Mouse (Mus musculus) urinary bladder, adult 2 months (tissue): ENCODE results near the gene Ifnk. TPM values are rescaled to one million over a fixed set of nuclear protein-coding genes. Genes with fewer than 3 reads are reported as not detected.

ENCODE experiments used
- DNase-seq: peaks from one replicate; pipeline ENCODE4 v3.0.0; 2022; ENCODE audit warnings: low spot score
- polyA plus RNA-seq: library from polyadenylated mRNA; depleted of rRNA; stranded (reverse); fragments of >200 nt; gene quantifications from 2 replicates; pipeline ENCODE4 v1.2.3, GENCODE M21; 2012; rRNA removed

The Ifnk gene
- not detected in 2 replicates for polyA plus RNA-seq

DNA sequence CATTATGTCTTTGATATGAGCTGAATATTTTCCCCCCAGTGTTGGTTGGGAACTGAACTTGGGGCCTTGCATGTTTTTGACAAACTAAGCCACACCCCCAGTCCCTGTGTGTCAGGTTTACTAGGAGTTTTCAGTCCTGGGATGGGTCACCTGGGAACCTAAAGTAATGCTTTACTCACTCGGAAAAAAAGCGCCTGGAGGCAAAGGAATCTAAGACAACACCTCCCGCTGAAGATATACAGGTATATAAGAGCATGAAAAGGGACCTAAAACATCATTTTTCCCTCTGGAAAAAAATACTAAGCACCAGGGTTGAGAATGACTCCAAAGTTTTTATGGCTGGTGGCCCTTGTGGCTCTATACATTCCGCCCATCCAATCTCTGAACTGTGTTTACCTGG is at the start of gene Ifnk:
TSS of gene Ifnk (plus strand) at position 301 of the 400 bp plus-strand sequence.
- no peak for DNase-seq

DNA sequence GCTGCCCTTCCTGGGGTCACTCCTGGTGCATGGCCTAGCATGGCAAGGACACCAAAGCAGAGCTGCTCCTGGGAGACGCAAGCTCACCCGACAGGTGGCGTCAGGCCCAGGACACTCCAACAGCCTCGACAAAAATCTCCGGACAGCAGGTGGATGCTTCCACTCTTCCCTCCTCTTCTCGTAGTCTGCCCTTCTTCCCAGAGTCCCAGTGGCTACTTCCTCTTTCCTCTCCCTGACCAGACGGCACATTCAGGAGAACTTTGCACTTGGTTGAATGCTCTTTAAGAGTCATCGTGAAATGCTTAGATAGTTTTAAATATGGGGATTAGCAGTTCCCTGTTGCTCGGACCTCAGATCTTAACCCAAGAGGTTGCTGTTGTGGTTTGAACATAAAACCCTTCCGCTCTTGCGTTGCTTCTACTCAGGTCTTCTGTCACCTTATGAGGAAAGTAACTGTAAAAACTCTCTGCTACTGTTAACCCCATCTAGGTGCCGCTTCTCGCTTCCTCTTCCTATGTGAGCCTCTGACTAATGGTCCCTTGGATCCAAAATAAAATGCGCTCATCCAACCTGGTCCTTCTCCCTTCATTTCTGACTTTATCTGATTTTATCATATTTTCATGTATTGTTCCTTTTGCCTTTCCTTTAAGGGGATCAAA is 46.6 kb upstream of the Ifnk start:
- no peak for DNase-seq

DNA sequence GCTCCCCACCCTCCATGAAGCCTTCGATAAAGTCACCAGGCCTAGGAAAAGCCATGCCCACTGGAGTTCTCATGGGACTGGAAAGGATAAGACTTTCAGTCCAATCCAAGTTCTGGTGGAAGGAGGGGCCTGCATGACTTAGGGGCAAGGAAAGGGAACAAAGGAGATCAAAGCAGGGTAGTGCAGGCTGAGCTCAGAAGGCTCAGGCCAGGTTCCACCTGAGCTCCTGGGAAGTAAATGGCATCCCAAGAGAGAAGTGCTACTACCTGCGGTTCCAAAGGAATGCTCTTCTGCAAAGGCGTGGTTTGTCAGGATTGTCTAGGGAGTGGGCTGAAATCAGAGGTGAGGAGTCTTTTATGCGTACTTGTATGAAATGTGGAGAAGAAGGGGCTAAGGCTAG is 39.4 kb upstream of the Ifnk start:
- no peak for DNase-seq

DNA sequence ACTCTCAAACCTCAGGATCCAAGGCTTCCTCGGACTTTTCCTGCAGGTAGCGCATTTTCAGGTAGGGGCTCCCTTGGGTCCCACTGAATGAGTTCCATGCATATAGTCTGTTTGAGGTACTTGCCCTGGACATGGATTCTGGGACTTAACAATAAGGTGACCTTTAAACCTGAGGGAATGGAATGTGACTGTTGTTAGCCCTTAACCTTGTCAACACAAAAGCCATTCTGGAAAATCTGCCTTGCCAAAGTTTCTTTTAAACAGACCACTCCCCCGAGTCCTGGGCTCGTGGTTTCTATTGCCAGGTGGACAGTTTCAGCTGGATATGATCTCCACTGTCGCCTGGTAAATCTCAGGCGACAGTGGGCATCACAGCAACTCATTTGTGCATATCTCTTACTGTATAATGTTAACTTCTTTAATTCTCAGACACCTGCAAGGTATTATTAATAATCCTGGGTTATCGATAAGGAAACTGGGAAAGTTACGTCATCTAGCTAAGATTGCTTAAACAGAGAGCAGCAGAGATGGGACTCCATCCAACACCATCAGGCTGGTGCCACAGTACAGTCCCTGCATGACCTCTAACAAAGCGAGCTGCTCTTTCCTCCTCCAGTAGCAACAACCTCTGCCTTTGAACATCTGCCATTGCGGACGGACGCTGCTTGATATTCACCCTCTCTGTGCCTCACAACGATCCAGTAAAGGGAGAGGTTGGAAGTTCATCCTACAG is 38.2 kb upstream of the Ifnk start:
- no peak for DNase-seq

DNA sequence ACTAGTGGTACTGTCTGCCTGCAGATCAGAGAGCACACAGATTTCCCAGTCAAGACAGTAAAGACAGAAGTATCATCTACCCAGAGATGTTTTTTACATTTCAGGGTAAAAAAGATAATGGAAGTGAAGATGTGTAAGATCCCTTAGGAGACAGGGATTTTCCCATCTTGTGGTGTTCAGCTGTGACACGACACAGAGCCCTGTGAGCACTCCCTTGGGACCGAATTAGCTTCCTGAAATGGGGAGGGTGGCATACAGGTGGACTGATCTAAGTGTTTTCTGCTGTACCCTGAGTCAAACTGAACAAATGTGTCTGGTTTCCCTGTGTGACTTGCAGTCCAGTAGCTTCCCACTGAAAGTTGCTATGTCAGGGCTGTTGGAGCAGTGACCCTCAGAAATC is 36.9 kb upstream of the Ifnk start:
- no peak for DNase-seq

DNA sequence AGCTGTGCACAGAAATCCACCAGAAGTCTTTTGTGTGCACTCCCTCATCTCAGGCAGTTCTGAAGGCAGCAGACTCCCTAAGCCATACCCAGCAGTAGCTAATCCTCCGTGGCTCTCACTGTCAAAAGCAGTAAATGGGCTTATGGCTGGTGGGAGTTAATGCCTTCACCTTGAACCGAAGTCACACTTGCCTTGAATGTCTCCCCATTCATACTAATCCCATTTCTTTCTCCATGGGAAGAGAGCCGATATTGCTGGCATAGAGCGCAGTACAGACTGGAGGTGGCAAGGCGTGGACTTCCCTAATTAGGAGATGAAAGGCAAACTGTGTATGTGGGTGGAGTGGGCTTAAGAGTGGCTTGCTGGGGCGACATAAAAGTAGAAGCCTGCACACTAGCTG is 35.9 kb upstream of the Ifnk start:
- no peak for DNase-seq

DNA sequence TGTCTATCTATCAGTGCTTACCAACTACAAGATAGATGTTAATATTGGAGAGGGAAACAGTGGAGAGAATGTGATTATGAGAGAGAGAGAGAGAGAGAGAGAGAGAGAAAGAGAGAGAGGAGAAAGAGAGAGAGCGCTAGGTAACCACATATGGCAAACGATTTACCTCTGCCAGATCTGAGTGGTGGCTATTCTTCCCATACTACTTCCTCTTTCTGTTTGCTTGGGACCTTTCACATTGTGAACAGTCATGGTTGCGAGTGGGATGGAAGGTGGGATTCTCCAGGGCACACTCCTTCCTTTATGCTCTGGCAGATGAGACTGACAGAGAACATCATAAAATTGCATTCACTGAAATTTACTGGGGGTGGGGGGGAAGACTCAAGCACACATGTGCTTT is 34.7 kb upstream of the Ifnk start:
- DNase-seq = no peak

DNA sequence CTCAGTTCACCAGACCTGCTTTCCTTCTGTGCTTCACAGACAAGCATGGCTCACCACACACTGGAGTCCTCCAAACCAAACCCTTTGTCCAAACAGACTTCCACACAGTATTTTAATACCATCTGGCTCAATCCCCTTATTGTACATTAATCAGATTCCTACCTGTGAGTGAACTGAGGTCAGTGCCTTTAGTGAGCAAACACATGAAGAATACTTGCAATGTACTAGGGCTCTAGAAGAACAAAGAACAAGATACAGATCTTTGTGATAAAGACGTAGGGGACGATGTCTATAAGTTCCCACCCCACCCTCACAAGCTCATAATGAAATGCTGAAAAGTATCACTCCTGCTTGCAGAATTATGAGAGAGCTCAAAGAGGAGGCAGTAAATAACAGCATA is 33.0 kb upstream of the Ifnk start:
- no peak for DNase-seq

DNA sequence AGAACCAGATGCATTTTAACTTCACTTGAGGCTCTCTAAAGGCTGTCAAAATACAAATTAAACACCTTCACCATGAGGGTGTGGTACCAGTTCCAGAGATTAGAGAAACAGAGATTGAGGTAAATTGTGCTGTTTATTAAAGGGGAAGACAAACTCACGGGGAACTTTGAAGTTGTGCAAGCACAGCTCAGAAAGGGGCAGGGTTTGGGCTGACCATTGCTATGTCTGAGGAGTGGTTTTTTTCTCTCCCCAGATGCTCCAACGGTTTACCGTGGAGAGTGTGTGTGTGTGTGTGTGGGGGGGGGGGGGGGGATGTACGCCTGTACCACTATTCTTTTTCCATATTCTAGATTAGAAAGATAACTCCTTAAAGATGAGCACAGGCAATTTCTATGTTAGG is 31.7 kb upstream of the Ifnk start:
- DNase-seq = no peak

DNA sequence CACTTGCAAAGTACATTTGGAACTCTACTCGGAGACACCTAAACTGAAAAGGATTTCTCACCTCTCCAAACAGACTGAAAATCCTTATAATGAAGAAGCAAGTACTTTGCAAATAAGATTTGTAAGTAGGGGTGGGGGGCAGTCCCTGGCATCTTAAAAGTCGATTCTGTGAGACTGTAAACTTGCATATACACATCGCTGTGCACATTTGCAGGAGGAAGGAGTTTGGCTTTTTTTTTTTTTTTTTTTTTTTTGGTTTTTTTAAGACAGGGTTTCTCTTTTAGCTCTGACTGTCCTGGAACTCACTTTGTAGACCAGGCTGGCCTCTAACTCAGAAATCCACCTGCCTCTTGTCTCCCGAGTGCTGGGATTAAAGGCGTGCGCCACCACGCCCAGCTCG is 31.3 kb upstream of the Ifnk start:
- no peak for DNase-seq

DNA sequence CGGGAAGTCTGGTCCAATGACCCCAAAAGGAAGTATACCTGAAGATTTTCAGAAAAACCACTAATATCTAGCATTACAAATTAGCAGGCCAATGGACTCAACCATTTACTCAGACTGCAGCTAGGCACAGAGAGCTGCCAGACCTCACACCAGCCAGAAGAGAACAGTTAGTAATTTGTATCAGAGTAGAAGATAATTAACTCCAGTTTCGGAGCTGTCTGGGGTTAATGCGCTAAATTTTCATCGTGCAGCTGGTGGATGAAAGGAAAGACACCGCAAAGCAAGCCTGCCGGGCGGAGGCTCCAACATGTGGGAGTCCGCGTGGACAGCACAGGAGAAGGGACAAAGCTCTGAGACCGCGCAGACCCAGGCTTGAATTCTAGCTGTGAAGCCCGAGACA is 30.8 kb upstream of the Ifnk start:
- no peak for DNase-seq

DNA sequence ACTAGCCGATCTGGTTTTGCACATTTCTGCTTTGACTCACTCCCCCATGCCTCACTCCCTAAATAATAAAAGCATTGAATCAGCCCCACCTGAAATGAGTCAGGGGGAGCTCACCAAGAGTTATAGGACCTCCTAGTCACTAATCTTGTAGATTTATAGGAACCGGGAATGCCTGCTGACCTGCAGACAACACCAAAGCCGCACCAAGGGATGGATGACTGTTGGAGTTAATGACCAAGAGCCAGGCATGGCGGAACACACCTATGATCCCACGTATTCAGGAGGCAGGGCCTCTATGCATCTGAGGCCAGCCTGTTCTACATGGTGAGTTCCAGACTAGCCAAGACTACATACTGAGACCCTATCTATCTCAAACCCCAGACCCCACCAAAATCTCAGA is 28.8 kb upstream of the Ifnk start:
- no peak for DNase-seq

DNA sequence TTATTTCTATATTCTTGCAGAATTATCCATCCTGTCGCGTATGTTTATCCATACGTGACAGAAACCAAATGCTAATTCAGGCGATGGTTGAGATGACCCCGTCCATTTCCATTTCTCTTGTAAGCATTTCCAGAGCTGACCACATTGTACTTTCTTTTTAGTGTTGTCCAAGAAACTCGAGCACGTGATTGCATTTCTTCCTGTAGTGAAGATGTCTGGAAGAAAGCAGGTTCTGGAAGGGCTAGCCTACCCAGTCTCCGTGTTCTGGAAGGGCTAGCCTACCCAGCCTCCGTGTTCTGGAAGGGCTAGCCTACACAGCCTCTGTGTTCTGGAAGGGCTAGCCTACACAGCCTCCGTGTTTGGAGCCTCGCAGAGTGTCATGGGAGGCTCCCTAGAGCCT is 27.8 kb upstream of the Ifnk start:
- DNase-seq = no peak

DNA sequence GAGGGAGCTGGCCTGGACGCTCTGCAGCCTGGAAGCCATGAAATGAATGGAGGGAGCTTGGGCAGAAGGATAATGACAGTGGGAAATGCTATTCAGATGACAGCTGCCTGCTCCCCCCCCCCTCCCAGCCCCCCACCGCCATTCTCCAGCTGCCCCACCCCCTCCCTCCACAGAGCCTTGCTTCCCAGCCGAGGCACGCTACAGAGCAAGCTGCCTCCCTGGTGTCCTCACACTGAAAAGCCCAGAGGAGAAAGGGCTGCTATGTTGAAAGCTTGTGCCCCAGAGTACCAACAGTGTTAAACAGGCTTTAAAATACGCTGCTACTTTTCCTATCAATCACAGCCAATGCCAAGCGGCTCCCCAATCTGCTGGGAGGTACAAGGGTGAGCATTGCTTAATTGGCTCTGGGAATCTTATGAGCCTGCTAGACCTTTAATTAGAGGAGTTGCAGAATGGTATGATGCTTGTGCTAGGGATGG is 26.5 kb upstream of the Ifnk start:
- no peak for DNase-seq

DNA sequence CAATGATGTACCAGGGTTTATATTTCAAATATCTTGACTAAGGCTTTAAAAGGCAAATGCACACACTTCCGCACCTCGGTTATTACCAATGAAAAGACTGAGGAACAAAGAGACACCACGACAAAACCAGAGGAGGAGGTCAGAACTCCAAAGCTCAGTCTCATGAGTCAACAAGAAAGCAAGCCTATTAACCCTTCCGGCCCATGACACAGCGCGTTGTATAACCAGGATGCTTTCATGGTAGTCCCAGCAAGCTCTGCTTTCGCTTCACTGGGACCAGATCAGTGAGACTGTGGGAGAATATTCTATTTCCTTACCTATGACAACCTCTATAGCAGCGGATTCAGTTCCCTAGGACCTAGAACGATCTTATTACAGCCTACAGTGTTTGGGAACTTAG is 25.1 kb upstream of the Ifnk start:
- DNase-seq = no peak

DNA sequence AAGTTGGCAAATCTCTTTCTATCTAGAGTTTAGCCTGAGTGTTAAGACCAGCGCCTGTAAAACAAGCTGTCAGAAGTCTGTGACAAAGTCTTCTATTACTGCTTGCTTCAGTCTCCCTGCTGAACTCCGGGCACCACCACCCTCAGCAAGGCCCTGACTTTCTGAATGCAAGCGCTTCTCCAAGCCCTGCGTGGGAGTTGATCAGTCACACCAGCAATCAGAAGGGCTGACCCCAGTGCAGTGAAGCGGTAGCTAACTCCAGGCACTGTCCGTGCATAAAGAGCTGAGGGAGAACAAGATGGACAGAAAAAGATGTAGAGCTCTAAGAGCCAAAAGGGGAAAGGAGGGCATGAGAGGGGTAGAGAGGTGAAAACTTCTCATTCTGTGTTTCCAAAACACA is 24.1 kb upstream of the Ifnk start:
- no peak for DNase-seq

DNA sequence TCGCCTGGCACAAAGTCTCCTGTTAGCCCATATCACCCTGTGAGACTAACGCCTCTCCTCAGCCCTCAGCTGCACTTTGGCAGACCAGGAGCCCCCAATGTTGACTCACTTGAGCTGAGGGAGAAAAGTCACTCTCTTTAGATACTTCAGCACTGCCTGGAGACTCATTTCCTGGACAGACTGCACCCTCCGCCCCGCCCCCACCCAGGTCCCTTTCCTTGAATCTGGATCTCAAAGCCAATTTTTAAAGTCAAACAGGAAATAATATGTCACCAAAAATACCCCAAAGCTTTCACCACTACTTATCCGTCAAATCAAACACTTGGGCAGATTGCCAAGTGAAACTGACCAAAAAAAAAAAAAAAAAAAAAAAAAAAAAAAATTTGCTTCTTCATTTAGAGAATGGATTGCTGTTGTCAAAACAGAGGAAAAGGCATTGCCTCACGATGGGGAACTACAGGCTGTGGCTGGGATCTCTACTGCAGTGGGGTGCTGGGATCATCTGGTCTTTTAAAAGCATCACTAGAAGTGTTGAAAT is 21.4 kb upstream of the Ifnk start:
- DNase-seq = no peak

DNA sequence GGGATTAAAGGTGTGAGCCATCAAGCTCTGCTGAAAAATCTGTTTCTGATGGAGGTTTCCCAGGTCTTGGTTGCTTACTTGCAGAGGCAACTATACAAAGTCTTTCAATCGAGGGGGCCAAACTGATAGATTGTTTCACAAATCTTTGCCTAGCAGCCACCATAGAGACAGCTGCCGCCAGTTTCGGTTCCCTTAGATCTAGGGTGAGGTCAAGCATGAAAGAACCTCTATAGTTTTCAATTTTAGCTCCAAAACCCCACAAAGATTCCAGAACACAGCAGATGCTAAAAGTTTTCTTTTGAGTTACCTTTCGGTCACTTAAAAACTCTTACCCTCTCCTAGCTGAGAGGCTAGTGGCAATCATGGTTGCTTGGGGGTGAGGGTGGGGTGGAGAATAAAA is 20.3 kb upstream of the Ifnk start:
- DNase-seq = no peak

DNA sequence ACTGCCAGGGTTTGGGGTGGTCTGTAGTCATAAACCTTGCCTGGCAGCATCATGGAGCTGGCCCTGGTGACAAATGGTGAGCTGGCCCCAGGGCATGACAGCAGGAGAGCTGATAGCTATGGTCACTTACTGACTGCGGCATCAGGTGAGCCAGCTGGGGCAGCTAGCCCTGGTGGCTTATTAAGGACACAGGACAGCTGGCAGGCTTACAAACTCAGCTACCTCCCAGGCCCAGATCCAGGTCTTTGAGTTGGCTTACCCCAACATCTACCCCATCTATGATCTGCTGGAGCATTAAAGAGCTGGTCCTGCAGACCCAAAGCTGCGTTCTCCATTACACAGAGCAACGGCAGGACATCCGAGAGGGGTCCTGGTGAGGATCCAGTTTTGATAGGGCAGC is 18.4 kb upstream of the Ifnk start:
- DNase-seq = no peak

DNA sequence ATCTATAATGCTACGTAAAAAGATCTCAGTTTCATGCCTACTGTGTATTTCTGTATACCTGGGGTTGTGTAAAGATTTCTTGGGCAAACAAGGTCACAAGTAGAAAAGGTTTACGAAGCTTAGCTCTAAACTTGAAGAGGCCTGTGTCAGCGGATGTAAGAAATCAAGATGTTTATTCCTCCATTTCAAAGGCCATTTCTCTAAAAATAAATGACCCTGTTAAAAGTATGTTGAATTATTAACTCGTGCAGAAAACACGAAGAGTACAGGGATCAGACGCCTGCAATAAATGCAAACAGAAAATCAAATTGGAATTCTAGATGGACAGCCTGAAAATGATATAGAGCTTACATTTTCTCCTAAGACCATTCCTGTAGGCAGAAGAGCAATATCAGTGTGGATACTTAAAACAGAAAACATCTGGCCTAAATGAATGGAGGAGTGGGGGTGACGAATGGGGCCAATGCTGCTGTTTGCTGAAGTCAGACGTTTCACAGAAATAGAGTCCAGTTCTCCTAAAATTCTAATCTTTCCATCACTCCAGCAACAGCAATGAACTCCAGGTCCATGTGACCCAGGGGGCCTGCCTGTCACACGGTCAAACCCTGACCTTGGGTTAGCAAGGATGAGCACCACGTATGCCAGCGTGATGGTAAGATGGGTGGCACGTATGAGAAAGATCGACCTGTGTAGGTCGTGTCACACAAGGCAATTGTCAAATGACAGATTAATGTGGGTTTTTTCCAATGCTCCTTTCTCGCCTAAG is 16.8 kb upstream of the Ifnk start:
- no peak for DNase-seq

DNA sequence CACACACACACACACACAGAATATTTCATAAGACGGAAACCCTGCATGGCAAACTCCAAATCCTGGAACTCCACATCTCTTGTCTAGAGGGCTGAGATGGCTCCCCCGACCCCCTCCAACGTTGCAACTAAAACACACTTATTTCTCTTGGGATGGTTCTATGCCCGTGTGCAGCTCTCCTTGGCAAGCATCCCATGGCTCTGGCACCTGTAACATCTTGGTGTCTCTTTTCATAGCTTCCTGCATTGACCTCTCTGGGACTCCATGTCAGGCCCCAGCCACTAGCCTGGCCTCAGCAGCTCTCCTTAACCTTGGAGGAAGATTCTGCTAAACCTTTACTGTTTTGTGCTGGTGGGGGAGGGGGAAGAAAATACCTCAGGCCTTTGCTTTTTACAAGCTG is 16.1 kb upstream of the Ifnk start:
- DNase-seq = no peak

DNA sequence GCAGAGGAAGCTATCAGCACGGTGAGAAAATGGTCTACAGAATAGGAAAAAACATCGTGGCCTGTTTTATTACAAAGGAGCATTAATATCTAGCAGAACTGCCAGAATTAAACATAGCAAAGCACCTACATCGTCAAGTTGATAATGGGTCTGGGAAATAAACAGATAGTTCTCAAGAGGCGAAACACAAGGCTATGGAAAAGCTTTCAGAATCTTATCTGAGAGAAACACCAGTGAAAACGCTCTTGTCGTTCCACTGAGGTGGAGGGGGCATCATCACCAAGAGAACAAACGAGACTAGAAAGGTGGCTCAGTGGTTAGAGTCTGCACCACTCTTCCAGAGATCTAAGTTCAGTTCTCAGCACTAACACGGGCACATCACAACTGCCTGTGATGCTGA is 14.9 kb upstream of the Ifnk start:
- DNase-seq = no peak

DNA sequence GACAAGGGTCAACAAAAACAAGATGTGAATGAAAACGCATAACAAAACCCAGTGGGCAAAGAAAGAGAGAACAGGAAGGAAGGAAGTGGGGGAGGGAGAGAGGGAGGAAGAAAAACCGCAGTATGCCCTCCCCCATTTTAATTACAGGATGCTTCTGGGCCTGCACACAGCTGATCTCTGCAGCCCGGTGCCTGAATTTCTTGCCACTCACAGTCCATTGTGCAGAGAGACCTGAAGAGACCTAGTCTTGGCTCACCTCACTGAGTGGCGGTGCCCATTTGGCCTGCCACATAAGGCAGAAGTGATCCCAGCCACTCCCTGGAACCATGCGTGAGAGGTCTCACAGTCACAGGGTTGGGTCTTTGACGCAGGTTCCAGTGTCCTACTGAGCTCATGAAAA is 13.8 kb upstream of the Ifnk start:
- DNase-seq = no peak
